Mouse (Mus musculus): ENCODE measurements at regions not wholly inside any gene's neighbourhood (a gene's known extent, or its start where the extent isn't known, plus 50 kb on each side); places are given as distances from the start of the nearest gene placed in this dataset.
"Not testable (repeated sequence)": the region's sequence is repeated elsewhere in the genome, so short reads cannot be mapped to it uniquely, and the experiment has no call there.

- WGBS: 76% methylated on average over 1 of the region's 1 CpGs
- Histone ChIP-seq H3K9me3 (no peaks in the 10 kb centered on the region), H3K27ac (replicated peaks) (no peak overlapping the region), H3K4me1 (no peaks in the 10 kb centered on the region), H3K4me3 (no peak overlapping the region), H3K27me3 (replicated peaks; ENCODE audit: low read depth, poor library complexity, severe bottlenecking) (no peaks in the 10 kb centered on the region), H3K36me3 (replicated peaks) (no peaks in the 10 kb centered on the region)
- no peak for DNase-seq (ENCODE audit: low spot score)
Measured at GRCm38 (mm10) chrX:35791273-35791672, 97.4 kb upstream of the Dock11 start.

GRCm38 (mm10) chrX:35813206-35813605 is 75.4 kb upstream of the Dock11 start:
- no peak overlapping the region for H3K27ac ChIP-seq (replicated peaks)
- H3K27me3 ChIP-seq (replicated peaks; ENCODE audit: low read depth, poor library complexity, severe bottlenecking): no peaks in the 10 kb centered on the region
- DNase-seq (ENCODE audit: low spot score): peak; percentile 9
- no peak overlapping the region for H3K4me3 ChIP-seq
- no peaks in the 10 kb centered on the region for H3K4me1 ChIP-seq
- no peaks in the 10 kb centered on the region for H3K9me3 ChIP-seq
- 34% methylated on average over 2 of the region's 2 CpGs for WGBS
- H3K36me3 ChIP-seq (replicated peaks): no peaks in the 10 kb centered on the region

GRCm38 (mm10) chrX:35834411-35834810 is 54.2 kb upstream of the Dock11 start:
- not testable (repeated sequence) for H3K9me3 ChIP-seq; H3K27me3 ChIP-seq (replicated peaks; ENCODE audit: low read depth, poor library complexity, severe bottlenecking); H3K4me1 ChIP-seq; H3K27ac ChIP-seq (replicated peaks); H3K4me3 ChIP-seq; H3K36me3 ChIP-seq (replicated peaks)
- DNase-seq (ENCODE audit: low spot score): peak; percentile 12
- 5% methylated on average over 2 of the region's 2 CpGs for WGBS

GRCm38 (mm10) chrX:35838064-35838463 is 50.6 kb upstream of the Dock11 start:
- no peaks in the 10 kb centered on the region for H3K4me1 ChIP-seq
- no peaks in the 10 kb centered on the region for H3K36me3 ChIP-seq (replicated peaks)
- H3K4me3 ChIP-seq: no peak overlapping the region
- no peaks in the 10 kb centered on the region for H3K9me3 ChIP-seq
- WGBS: 69% methylated on average over 1 of the region's 1 CpGs
- H3K27me3 ChIP-seq (replicated peaks; ENCODE audit: low read depth, poor library complexity, severe bottlenecking): no peaks in the 10 kb centered on the region
- no peak for DNase-seq (ENCODE audit: low spot score)
- H3K27ac ChIP-seq (replicated peaks): no peak overlapping the region
